Mouse (Mus musculus) myocyte (in vitro differentiated cells): ENCODE measurements around the gene 4933436I01Rik. TPM values are rescaled to one million over a fixed set of nuclear protein-coding genes. Genes with fewer than 3 reads are reported as not detected.

Experiments
- H3K27me3 ChIP-seq: one replicate; pipeline ENCODE4 v1.6.1; 2011; ENCODE audit not compliant: control insufficient read depth, insufficient read depth, insufficient read length
- H3K36me3 ChIP-seq: one replicate; pipeline ENCODE4 v1.6.1; 2011; ENCODE audit not compliant: control insufficient read depth, insufficient read depth
- H3K4me2 ChIP-seq: one replicate; pipeline ENCODE4 v1.6.1; 2011; ENCODE audit warnings: low read depth, control low read depth
- H3K4me3 ChIP-seq: one replicate; pipeline ENCODE4 v1.5.1; 2011; ENCODE audit warnings: mild to moderate bottlenecking, control low read depth, moderate library complexity
- H3K79me2 ChIP-seq: one replicate; pipeline ENCODE4 v1.6.1; 2011; ENCODE audit not compliant: control insufficient read depth, insufficient read depth
- H3ac ChIP-seq: one replicate; pipeline ENCODE4 v1.6.1; 2011; ENCODE audit not compliant: control insufficient read depth, insufficient read length
- CEBPB ChIP-seq: IDR thresholded peaks from 2 replicates; pipeline ENCODE4 v1.6.1; 2011; ENCODE audit warnings: mild to moderate bottlenecking, moderate library complexity; ENCODE audit not compliant: poor library complexity, insufficient read depth, severe bottlenecking
- E2F4 ChIP-seq: IDR thresholded peaks from one replicate; pipeline ENCODE4 v1.6.1; 2011; ENCODE audit warnings: mild to moderate bottlenecking, control low read depth, moderate library complexity; ENCODE audit not compliant: insufficient read depth
- MAX ChIP-seq: IDR thresholded peaks from one replicate; pipeline ENCODE4 v1.6.1; 2011; ENCODE audit warnings: low read depth, mild to moderate bottlenecking, control low read depth
- MYOD1 ChIP-seq, 3 experiments: IDR thresholded peaks; one replicate each; pipeline ENCODE4 v1.6.1; 2011; ENCODE audit warnings: control low read depth in 2 of 3, low read depth in 2 of 3, mild to moderate bottlenecking in 2 of 3, moderate library complexity in 1 of 3; ENCODE audit not compliant: insufficient read length in 2 of 3, control insufficient read depth in 1 of 3
- MYOG ChIP-seq, 3 experiments: IDR thresholded peaks; one replicate each; pipeline ENCODE4 v1.6.1; 2011; ENCODE audit warnings: control low read depth in 2 of 3, low read depth in 2 of 3, mild to moderate bottlenecking in 2 of 3; ENCODE audit not compliant: insufficient read length in 2 of 3, control insufficient read depth in 1 of 3, insufficient read depth in 1 of 3
- POLR2A ChIP-seq: IDR thresholded peaks from one replicate; pipeline ENCODE4 v1.6.1; 2011; ENCODE audit warnings: low read depth, mild to moderate bottlenecking, control low read depth, moderate library complexity; ENCODE audit not compliant: insufficient read length
- POLR2AphosphoS2 ChIP-seq: IDR thresholded peaks from one replicate; pipeline ENCODE4 v1.6.1; 2011; ENCODE audit warnings: low read depth, control low read depth; ENCODE audit not compliant: insufficient read length
- REST ChIP-seq: IDR thresholded peaks from one replicate; pipeline ENCODE4 v1.6.1; 2011; ENCODE audit warnings: mild to moderate bottlenecking, control low read depth, moderate library complexity; ENCODE audit not compliant: insufficient read depth, insufficient read length
- SRF ChIP-seq: IDR thresholded peaks from one replicate; pipeline ENCODE4 v1.6.1; 2011; ENCODE audit warnings: low read depth; ENCODE audit not compliant: control insufficient read depth, insufficient read length
- TCF12 ChIP-seq: IDR thresholded peaks from one replicate; pipeline ENCODE4 v1.6.1; 2011; ENCODE audit warnings: mild to moderate bottlenecking, control low read depth; ENCODE audit not compliant: poor library complexity, insufficient read depth, severe bottlenecking
- TCF3 ChIP-seq: IDR thresholded peaks from one replicate; pipeline ENCODE4 v1.6.1; 2011; ENCODE audit warnings: low read depth, control low read depth; ENCODE audit not compliant: insufficient read length
- USF1 ChIP-seq: IDR thresholded peaks from one replicate; pipeline ENCODE4 v1.6.1; 2011; ENCODE audit warnings: low read depth, mild to moderate bottlenecking, control low read depth, moderate library complexity
- polyA plus RNA-seq: library from polyadenylated mRNA; unstranded; fragments of >200 nt; fragmentation: generic; extraction: Trizol; gene quantifications from one replicate; pipeline ENCODE4 v1.2.1, GENCODE M21; 2012; ENCODE audit warnings: missing spikeins

The 4933436I01Rik gene
- polyA plus RNA-seq: not detected

DNA sequence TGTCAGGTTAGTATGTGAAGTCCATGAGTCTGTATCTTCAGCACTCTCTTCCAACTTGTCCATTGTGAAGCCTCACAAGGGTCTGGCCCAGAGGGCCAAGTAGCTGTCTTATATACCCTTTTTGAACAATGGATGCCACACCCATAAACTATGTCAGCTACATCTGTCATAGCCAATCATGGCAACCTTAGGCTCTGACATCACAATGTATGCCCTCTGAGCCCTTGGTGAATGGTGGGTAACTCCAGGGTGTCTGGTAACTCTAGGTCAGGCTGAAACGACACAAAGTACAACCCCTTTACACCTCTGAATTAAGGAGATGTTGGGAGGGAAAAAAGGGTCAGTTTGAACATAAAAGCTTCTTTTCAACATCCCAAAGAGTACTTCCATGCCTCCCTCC lies at the start of gene 4933436I01Rik:
Gene 4933436I01Rik (minus strand): TSS at position 101 of the 400 bp plus-strand sequence.
- Histone ChIP-seq H3K4me2 (no peak within 1 kb of the TSS), H3ac (no peak within 1 kb of the TSS), H3K4me3 (no peak within 1 kb of the TSS), H3K79me2 (no peaks in the 10 kb centered on the region), H3K36me3 (no peaks in the 10 kb centered on the region), H3K27me3 (no peaks in the 10 kb centered on the region)
- no peak for TF ChIP-seq E2F4
- no peak for TF ChIP-seq MAX
- TF ChIP-seq SRF: no peak

DNA sequence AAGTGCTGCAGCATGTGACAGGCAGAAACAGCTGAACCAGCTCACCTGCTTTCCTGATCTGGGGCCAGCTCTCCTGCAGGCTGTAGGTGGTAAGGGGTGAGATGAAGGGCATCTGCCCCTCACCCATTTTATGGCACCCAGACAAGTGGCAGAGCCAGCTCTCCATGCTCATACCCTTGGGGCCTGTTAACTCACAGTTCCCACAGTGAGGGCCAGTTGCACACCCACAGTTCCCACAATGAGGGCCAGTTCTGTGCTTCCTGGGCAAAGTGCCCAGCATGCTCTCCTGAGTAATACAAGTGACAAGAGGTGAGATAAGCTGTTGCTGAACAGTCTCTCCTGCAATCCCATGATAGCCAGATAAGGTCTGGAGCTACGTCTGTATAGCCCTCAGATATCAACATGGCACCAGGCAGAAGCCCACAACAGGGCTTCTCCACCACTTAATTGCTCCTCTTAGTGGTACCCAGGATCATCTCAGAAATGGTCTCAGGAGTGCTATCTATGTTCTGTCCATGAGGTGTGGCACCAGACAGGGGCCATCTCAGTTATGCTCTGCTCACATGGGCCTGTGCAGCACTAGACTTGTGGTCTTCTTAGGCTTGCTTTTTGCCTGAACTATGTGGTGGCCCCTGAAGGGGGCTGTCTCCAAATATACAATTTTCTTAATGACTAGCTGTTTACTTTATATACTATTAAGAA lies 3.7 kb upstream of the 4933436I01Rik start:
- Histone ChIP-seq H3K27me3 (no peaks in the 10 kb centered on the region), H3K4me2 (no peak overlapping the region), H3K4me3 (no peak overlapping the region), H3ac (no peak overlapping the region), H3K36me3 (no peaks in the 10 kb centered on the region), H3K79me2 (no peaks in the 10 kb centered on the region)
- TF ChIP-seq E2F4 (no peak), MYOD1 (IDR thresholded peaks at IDR 0.05; ENCODE audit: control insufficient read depth in 1 of 3, insufficient read length in 2 of 3, low read depth in 2 of 3) (no peak), TCF12 (no peak), TCF3 (no peak), CEBPB (no peak), USF1 (no peak), POLR2A (no peak), REST (no peak), MYOG (IDR thresholded peaks at IDR 0.05; ENCODE audit: control insufficient read depth in 1 of 3, insufficient read depth in 1 of 3, insufficient read length in 2 of 3, low read depth in 2 of 3) (no peak), POLR2AphosphoS2 (no peak), MAX (no peak), SRF (no peak)

GRCm38 (mm10) chrX:67883406-67883805 lies 37.8 kb downstream of the 4933436I01Rik start:
- Histone ChIP-seq H3K4me3 (no peak overlapping the region), H3K27me3 (no peaks in the 10 kb centered on the region), H3K4me2 (no peak overlapping the region), H3K36me3 (no peaks in the 10 kb centered on the region), H3K79me2 (no peaks in the 10 kb centered on the region), H3ac (no peak overlapping the region)
- TF ChIP-seq TCF12 (no peak), MAX (no peak), E2F4 (no peak), SRF (no peak), MYOG (IDR thresholded peaks at IDR 0.05; ENCODE audit: control insufficient read depth in 1 of 3, insufficient read depth in 1 of 3, insufficient read length in 2 of 3, low read depth in 2 of 3) (no peak), CEBPB (no peak), REST (no peak), POLR2A (no peak), MYOD1 (IDR thresholded peaks at IDR 0.05; ENCODE audit: control insufficient read depth in 1 of 3, insufficient read length in 2 of 3, low read depth in 2 of 3) (no peak)

Other genes starting within 250 kb of the 4933436I01Rik start
- not detected for gene Gm1140, start 227.9 kb downstream of the 4933436I01Rik start, polyA plus RNA-seq
- gene Gm14692, start 225.8 kb downstream of the 4933436I01Rik start, polyA plus RNA-seq: not detected